Mouse (Mus musculus) midbrain, embryonic 13.5 days (tissue): ENCODE data around the gene Pabpc4l. TPM values are rescaled to one million over a fixed set of nuclear protein-coding genes. Genes with fewer than 3 reads are reported as not detected.
"Not testable (repeated sequence)": the region's sequence is repeated elsewhere in the genome, so short reads cannot be mapped to it uniquely, and the experiment has no call there.

Experiments
- ATAC-seq: fragments of 200-750 bp; cut with Nextera tagmentation; 2 replicates; pipeline ENCODE4 v1.8.0; 2017; ENCODE audit warnings: mild to moderate bottlenecking, moderate TSS enrichment, moderate library complexity
- H3K27ac ChIP-seq: fragments of 300-500 bp; sonication (generic); 2 replicates; pipeline ENCODE4 v1.5.1; 2015; ENCODE audit warnings: inconsistent platforms, mild to moderate bottlenecking, moderate library complexity
- H3K27me3 ChIP-seq: fragments of 300-500 bp; sonication (generic); 2 replicates; pipeline ENCODE4 v1.6.1; 2015; ENCODE audit warnings: mild to moderate bottlenecking, inconsistent platforms
- H3K36me3 ChIP-seq: fragments of 300-500 bp; sonication (generic); 2 replicates; pipeline ENCODE4 v1.6.1; 2015; ENCODE audit warnings: mild to moderate bottlenecking, inconsistent platforms
- H3K4me1 ChIP-seq: fragments of 300-500 bp; sonication (generic); replicated peaks from 2 replicates; pipeline ENCODE4 v1.6.1; 2015; ENCODE audit warnings: inconsistent platforms
- H3K4me2 ChIP-seq: fragments of 300-500 bp; sonication (generic); replicated peaks from 2 replicates; pipeline ENCODE4 v1.6.1; 2015; ENCODE audit warnings: moderate library complexity, mild to moderate bottlenecking, inconsistent platforms
- H3K4me3 ChIP-seq: fragments of 300-500 bp; sonication (generic); replicated peaks from 2 replicates; pipeline ENCODE4 v1.5.1; 2015; ENCODE audit warnings: mild to moderate bottlenecking, inconsistent platforms
- H3K9ac ChIP-seq: fragments of 300-500 bp; sonication (generic); replicated peaks from 2 replicates; pipeline ENCODE4 v1.6.1; 2015; ENCODE audit warnings: mild to moderate bottlenecking, inconsistent platforms
- H3K9me3 ChIP-seq: fragments of 300-500 bp; sonication (generic); 2 replicates; pipeline ENCODE4 v1.6.1; 2016; ENCODE audit warnings: mild to moderate bottlenecking, inconsistent platforms
- WGBS: fragments of 180-500 bp; shearing (Covaris S2); methylation state at CpG from one replicate; pipeline ENCODE4 v1.1.7; 2015; 5-methylcytosine and 5-hydroxymethylcytosine counted together
- polyA plus RNA-seq: library from polyadenylated mRNA; unstranded; fragments of >200 nt; fragmentation: Nextera tagmentation; extraction: Ambion mirVana; gene quantifications from 2 replicates; pipeline ENCODE4 v1.2.1, GENCODE M21; 2015

Pabpc4l gene
- polyA plus RNA-seq = 2.8 and 3.0 TPM in 2 replicates

GRCm38 (mm10) chr3:46447481-46448265 lies at the start of gene Pabpc4l:
Pabpc4l (minus strand) TSS chr3:46448219.
- no peaks in the 10 kb centered on the region for H3K27me3 ChIP-seq
- H3K9me3 ChIP-seq = no peaks in the 10 kb centered on the region
- WGBS = under 1% methylated on average over 34 of the region's 37 CpGs
- no peaks in the 10 kb centered on the region for H3K36me3 ChIP-seq
- no peak within 1 kb of the TSS for H3K27ac ChIP-seq
- H3K9ac ChIP-seq = peak within 1 kb of the TSS; percentile 77
- peaks cover 8% of the 10 kb centered on the region for H3K4me1 ChIP-seq
- ATAC-seq = peak; percentile 94
- peak within 1 kb of the TSS; percentile 96 for H3K4me2 ChIP-seq
- H3K4me3 ChIP-seq = peak within 1 kb of the TSS; percentile 63

DNA sequence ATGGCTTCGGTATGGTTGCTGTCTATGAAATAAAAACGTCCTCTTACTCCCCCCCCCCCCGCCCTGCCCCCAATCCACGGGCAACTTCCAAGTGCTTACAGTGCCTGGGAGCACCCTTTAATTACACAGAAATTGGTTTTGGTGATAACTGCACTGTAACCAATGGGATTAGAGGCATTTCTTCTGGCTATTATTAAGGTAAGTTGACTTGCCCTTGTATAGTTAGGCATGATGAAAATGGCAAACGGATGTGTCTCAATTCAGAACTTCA lies 42.9 kb upstream of the Pabpc4l start:
- WGBS = 70% methylated on average over 5 of the region's 5 CpGs
- Histone ChIP-seq H3K4me1 (no peaks in the 10 kb centered on the region), H3K4me3 (no peak overlapping the region), H3K9ac (no peak overlapping the region), H3K36me3 (no peaks in the 10 kb centered on the region), H3K9me3 (no peaks in the 10 kb centered on the region), H3K4me2 (no peak overlapping the region), H3K27me3 (no peaks in the 10 kb centered on the region), H3K27ac (no peak overlapping the region)
- ATAC-seq = peak; percentile 79

GRCm38 (mm10) chr3:46490132-46490988 lies 42.3 kb upstream of the Pabpc4l start:
- H3K27ac ChIP-seq = no peak overlapping the region
- H3K4me1 ChIP-seq = no peaks in the 10 kb centered on the region
- peak; percentile 78 for ATAC-seq
- no peaks in the 10 kb centered on the region for H3K27me3 ChIP-seq
- H3K4me3 ChIP-seq = no peak overlapping the region
- H3K4me2 ChIP-seq = no peak overlapping the region
- no peak overlapping the region for H3K9ac ChIP-seq
- H3K36me3 ChIP-seq = no peaks in the 10 kb centered on the region
- H3K9me3 ChIP-seq = no peaks in the 10 kb centered on the region
- 59% methylated on average over 15 of the region's 15 CpGs for WGBS

- not testable (repeated sequence) for H3K4me1 ChIP-seq, H3K9ac ChIP-seq, ATAC-seq, H3K9me3 ChIP-seq, H3K36me3 ChIP-seq, H3K27ac ChIP-seq, H3K4me3 ChIP-seq, H3K27me3 ChIP-seq, H3K4me2 ChIP-seq
- 63% methylated on average over 1 of the region's 1 CpGs for WGBS
These were observed 38.1 kb upstream of the Pabpc4l start for GRCm38 (mm10) chr3:46486091-46486490.

- Histone ChIP-seq H3K4me2 (peak overlapping the region; percentile 96), H3K4me3 (peak overlapping the region; percentile 63), H3K9me3 (no peaks in the 10 kb centered on the region), H3K27ac (no peak overlapping the region), H3K36me3 (no peaks in the 10 kb centered on the region), H3K4me1 (peaks cover 8% of the 10 kb centered on the region), H3K27me3 (no peaks in the 10 kb centered on the region), H3K9ac (peak overlapping the region; percentile 77)
- peak; percentile 46; the same call in 1 of the 2 replicates for ATAC-seq
- 11% methylated on average over 5 of the region's 5 CpGs for WGBS
These were observed 180 bp upstream of the Pabpc4l start for GRCm38 (mm10) chr3:46448266-46448532.

DNA sequence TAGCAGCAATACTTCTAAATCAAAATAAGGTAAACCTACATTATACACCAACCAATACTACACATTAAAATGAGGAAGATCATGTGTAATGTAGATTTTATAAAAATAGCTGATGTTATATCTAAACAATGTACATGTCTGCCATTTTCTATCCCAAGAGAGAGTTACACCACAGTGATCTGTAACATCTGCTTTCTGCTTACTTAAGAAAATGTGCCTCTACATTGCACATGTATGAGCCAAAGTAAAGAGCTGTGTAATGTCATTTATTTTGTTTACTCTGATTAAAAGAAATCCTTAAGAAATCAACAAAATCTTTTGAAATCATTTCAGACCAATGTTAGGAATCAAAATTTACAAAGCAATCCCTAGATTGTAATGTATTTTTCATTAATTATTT lies 16.6 kb downstream of the Pabpc4l start:
- no peaks in the 10 kb centered on the region for H3K4me1 ChIP-seq
- H3K9me3 ChIP-seq = no peaks in the 10 kb centered on the region
- H3K27me3 ChIP-seq = no peaks in the 10 kb centered on the region
- ATAC-seq = no peak
- H3K4me3 ChIP-seq = no peak overlapping the region
- H3K9ac ChIP-seq = no peak overlapping the region
- H3K27ac ChIP-seq = no peak overlapping the region
- no peak overlapping the region for H3K4me2 ChIP-seq
- H3K36me3 ChIP-seq = no peaks in the 10 kb centered on the region
